Mouse (Mus musculus): ENCODE measurements at regions not wholly inside any gene's neighbourhood (a gene's known extent, or its start where the extent isn't known, plus 50 kb on each side); places are given as distances from the start of the nearest gene placed in this dataset.

DNA sequence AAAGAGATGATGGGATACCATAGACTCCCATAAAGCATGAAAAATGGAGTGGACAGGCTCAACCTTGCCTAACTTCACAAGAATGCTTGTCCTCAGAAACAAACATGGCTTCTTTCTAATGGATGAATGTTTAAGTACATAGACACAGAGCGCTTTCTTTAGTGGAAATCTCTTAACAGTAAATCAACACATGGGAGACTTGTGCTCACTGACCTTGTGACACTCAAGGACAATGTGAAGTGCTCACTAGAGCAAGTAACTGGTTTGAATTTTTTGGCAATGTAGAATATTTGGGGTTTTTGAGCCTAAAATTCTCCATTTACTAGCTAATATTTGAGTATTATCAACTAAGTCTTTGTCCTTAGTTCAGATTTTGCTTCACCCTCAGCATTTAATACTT lies 88.0 kb downstream of the Tent5c start:
- DNase-seq (ENCODE audit: low spot score in 2 of 2) = peak in 1 of 2 experiments; percentile 1

DNA sequence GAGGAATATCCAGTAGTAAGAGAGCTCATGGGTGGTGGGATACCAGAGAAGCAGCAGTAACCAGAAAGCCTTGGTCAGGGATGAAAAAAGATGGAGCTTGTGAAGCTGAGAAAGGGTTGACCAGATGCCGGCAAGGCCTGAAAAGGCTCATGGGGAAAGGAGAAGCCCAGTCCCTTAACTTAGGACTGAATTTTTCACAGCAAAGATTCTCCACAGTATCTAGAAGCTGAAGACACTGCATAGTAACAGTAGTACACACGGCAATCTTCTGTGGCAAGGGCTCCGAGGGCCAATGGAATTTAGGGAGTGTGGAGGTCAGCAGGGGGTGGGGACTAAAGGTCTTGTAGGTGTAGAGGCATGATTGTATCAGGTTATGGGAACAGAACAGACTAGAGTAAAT lies 91.6 kb downstream of the Tent5c start:
- DNase-seq (ENCODE audit: low spot score in 2 of 2) = no peak

DNA sequence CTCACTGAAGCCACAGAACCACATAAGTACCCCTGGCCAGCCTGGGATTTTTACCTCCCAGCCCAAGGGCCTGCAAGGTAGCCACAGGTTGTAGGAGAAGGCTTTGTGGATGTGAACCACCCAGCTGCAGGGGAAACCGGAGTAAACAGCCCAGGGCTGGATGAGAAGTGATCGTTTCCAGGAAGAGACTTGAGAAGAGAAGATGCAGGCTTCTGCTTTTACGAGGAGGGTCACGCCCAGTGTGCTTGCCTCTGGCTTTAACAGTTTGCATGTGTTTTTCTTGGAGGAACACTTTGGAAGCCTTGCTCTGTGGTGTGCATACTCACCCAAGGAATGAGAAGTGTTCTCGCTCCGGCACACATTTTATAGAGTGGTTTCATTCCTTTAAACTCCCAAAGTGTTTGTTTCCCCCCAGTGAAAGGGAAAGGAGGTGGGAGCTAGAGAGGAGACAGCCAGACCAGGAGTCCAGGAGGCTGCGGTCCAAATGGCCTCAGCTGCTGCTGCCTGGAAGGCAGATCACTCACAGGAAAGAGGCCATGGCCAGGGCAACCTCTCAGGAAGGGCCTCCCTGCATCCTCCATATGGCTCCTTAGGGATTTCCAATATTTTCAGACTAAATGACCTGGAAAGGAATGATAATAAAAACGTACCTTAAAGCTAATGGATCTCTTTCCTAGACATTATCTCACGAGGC lies 94.1 kb downstream of the Tent5c start:
- no peak for DNase-seq (ENCODE audit: low spot score in 2 of 2)

DNA sequence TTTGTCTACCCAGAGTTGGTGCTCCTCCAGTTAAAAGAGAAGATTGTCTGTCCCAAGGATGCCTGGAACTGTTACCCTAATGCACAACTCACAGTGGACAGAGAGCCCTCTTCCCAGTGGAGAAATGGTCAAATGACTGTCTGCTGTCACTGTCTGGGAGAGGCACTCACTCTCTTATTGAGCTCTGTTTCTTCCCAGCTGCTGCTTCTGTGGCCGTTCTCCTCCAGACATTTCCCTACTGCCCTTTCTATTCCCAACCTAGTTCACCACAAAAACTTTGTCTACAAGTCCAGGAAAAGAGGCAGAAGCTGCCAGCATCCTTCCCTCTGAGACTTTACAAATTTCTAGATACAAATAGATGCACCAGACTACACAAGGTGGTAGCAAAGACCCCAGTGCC lies 95.2 kb downstream of the Tent5c start:
- no peak for DNase-seq (ENCODE audit: low spot score in 2 of 2)

DNA sequence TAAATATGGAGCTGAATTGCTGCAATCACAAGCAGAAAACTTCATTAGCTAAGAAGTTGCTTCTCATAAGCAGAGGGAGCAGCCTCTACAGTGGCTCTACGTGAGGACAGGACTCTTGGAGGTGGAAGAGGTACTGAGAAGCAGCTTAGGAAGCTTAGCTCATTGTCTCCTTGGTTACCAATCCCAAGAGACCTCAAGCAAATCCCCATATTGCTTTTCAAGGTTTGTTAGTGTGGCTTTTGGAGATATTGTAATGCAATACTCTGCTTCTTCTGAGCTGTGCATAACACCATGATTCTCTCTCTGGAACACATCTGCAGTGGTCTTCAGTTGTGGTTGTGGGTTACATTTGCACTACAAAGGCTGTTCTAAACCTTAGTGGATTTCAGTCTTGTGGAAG lies 106.9 kb downstream of the Tent5c start:
- no peak for DNase-seq (ENCODE audit: low spot score in 2 of 2)

DNA sequence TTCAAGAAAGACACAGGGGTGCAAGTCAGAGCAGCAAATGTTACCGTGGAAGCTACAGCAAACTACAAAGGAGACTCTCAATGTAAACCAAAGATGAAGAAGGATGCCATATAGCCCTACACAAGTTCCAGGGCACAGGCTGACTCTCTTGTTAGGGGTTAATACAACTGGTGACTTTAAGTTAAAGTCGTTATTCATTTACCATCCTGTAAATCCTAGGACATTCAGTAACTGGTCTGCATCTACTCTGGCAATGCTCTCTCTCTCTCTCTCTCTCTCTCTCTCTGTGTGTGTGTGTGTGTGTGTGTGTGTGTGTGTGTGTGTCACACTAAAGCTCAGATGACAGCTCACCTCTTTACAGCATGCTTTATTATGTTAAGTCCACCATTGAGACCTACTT lies 107.8 kb downstream of the Tent5c start:
- DNase-seq (ENCODE audit: low spot score in 2 of 2) = no peak

DNA sequence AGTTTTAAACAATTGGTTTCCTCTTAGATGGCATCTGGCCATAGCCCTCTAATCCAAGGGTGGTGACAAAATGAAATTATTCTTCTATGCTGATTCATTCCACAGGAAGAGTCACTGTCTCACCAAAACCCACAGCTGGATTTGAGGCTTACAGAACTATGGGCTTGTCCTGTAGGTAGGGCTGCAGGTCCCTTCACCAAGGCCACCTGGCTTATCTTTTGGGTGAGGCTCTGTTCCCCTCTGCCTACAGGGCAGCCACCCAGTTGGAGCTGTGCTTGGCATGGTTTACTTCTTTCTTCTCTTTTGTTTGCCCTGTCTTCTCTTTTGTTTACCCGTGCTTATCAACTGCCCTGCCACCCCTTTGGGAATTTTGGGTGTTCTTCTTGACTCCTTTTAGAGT lies 113.0 kb downstream of the Tent5c start:
- no peak for DNase-seq (ENCODE audit: low spot score in 2 of 2)

DNA sequence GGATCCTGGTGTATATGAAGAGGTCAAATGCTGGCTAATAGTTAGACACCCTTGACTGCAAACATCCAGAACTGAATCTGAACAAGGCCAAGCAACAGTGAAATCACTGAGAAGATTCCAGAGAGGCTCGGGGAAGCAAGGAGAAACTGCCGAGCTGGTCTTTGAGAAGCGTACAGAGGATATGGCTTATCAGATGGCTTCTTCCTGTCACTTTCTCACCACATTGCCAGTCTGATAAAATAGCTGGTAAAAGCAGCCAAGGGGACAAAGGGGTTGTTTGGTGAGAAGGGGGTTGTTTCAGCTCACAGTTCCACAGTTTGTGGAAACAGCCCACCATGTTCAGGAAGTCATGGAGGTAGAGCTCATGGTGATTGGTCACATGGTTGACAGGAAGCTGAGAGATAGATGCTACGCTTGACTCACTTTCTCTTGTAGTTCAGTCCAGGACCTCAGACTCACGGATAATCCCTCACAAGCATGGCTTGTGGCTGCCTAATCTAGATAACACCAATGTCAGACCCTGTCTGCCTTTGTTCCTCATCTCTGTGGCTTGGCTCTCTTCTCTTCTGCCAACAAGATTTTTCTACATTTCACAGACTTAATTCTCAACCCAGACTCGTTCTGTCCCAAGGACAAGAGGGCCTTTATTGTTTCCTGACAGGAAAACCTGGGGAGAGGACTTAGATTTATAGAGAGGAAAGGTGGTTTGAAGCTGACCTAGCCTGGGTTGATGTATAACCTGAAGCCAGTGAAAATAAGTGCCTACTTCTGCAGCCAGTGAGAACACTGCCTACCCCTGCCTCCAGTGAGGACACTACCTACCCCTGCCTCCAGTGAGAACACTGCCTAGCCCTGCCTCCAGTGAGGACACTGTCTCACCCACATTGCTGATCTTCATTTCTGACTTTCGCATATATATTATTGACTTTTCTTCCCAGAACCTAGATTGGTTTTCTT lies 122.0 kb downstream of the Tent5c start:
- DNase-seq (ENCODE audit: low spot score in 2 of 2) = no peak

DNA sequence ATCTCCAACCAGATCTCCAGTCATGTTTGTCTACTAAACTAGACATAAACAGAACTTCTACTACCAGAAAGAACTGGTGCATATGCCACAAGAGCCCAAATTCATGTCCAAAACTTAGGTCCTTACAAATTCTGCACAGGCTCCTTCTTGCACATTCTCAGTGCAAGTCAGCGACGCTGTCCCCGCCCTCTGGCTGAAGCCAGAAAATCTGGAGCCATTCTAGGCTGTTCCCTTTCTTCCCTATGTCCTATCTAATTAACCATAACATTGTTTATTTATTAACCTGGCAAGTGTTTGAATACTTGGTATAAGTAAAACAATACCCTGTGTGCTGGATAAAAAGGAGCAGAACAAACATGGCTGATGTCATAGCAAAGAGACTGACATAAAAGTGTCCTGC lies 122.7 kb downstream of the Tent5c start:
- DNase-seq (ENCODE audit: low spot score in 2 of 2) = no peak

DNA sequence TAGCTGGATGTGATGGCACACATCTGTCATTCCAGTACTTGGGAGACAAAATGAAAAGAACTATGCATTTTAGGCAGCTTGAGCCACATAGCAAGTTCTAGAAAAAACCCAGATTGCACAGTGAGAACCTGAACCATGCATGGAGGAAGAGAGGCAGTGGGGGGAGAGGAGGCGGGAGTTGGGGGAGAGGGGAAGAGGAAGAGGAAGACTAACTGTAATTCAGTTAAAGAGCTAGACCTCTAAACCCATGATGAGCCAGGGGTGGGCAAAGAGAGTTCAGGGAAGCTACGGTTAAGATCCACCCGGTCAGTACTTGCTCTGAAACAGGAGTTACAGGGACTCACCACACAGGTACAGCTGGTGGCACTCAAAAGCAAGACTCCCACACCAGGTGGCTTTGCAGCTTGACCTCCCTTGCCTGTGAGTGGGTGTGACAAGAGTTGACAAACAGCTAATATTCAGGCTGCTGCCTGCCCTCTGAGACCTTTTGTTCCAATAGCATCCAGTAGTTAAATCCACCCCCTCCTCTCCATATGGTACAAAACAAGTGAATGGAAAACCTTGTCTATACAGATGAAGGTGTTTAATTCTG lies 123.7 kb downstream of the Tent5c start:
- DNase-seq (ENCODE audit: low spot score in 2 of 2) = no peak

DNA sequence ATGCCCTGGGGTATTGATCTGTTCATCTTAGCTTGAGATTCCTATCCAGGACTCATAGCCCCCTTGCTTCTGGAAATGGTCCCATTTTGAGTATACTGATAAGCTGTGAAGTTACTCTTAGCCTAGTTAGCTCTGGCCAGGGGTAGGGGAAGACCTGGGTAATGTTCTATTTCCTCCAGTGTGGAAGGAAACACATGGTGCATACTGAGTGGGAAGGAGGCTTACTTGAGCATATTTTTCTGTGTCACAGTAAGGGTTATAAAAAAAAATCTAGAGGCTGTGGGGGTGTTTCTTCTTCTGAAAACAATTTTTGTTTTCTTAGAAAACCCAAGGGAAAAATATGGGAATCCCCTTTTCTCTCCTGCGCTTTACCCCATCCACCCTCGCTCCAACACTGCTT lies 124.4 kb downstream of the Tent5c start:
- no peak for DNase-seq (ENCODE audit: low spot score in 2 of 2)

DNA sequence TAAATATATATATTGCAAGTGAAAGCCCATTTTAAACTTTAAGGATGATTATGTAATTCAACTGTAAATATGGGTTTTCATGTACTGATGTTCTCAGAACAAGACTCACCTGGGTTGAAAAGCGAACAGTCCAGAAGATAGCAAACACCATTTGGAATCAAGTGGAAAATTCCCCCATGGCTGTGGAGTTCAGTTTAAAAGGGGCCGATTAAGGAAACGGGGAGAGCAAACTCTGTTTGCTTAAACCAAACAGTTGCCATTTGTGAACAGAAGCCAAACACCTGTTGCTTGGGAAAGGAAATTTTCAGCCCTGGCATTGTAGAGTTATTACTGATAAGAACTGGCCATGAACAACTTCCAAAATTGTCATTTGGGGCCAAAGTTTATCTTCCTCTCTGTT lies 126.1 kb downstream of the Tent5c start:
- DNase-seq (ENCODE audit: low spot score in 2 of 2) = no peak

DNA sequence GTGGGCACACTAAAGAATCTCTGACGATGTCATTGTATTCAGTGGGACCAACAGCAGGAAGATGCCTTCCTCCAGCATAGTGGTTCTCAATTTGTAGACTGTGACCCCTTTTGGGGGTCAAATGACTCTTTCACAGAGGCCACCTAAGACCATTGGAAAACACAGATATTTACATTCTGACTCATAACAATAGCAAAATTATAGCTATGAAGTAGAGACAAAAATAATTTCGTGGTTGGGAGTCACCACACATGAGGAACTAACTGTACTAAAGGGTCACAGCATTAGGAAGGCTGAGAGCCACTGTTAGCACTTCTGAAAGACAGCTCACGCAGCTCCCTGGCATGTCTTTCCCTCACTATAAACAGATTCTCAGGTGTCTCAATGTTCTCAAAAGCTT lies 129.1 kb downstream of the Tent5c start:
- no peak for DNase-seq (ENCODE audit: low spot score in 2 of 2)

DNA sequence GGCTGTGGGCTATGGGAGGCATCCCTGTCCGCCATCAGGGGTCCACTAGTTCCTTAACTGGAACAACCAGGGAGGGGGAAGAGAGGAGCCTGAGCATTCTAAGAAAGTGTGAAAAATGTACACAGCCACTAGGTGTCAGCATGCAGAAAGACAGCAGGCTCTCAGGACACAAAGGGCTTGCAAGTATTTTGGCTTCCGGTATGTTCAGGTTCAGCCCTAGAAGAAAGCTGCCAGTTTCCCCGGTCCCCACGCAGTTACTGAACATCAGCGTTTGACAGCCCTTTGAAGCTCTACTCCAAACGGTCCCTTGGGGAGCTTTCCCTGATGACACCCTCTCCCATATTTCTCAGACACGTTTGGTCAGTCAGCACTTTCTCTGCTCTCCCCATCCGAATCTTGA lies 130.1 kb downstream of the Tent5c start:
- DNase-seq (ENCODE audit: low spot score in 2 of 2) = peak; percentile 25 to 60

DNA sequence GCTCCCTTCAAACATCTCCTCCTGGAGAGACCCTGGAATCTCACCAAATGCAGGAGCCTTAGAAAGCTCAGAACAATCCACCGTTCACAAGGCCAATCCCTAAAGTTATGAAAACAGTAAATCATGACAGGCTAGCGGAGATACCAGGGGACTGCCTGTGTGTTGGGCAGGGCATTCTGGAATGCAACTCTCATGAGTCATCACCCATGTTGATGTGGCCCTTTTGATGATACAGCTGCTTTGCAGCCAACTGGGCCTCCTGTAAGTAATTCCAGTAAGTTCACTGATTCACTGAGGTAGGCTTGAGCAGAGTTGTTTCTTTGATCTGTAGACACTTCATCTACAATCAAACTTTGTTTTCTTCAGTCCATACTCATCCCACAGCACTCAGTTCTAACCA lies 155.6 kb downstream of the Tent5c start:
- DNase-seq (ENCODE audit: low spot score in 2 of 2) = no peak

DNA sequence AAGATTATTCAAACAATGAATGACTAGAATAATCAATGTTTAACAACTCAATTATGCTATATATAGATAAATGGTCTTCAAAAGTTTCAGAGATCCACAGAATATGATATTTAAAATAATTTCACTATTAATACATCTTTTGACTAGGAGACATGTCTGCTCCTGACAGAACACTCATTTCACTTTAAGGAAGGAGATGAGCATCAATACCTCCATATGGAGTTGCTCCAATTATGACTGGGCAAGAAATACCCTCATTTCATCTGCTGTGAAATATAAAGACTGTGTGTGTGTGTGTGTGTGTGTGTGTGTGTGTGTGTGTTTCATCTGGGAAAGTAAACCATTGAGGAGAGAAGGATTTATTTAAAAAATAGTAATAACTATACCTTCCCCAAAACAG lies 156.2 kb upstream of the Wdr3 start:
- DNase-seq (ENCODE audit: low spot score in 2 of 2) = no peak

DNA sequence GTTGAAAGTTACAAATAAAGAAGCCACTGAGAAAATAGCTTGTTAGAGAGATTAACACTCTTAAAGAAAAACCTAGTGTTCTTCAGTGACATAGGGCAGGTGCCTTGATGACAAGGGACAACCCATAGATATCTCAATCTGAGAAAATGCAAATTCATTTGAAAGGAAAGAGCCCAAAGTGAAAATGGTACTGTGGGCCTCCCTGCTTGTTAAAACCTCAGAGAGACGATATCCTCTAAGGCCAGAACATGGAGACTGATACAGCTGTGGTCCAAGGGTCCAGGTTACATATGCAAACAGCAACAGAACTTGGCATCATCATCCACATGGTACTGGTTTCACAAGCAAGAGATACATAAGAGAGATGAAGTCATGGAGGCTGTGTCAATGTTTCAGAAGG lies 125.6 kb upstream of the Wdr3 start:
- DNase-seq (ENCODE audit: low spot score in 2 of 2) = no peak

DNA sequence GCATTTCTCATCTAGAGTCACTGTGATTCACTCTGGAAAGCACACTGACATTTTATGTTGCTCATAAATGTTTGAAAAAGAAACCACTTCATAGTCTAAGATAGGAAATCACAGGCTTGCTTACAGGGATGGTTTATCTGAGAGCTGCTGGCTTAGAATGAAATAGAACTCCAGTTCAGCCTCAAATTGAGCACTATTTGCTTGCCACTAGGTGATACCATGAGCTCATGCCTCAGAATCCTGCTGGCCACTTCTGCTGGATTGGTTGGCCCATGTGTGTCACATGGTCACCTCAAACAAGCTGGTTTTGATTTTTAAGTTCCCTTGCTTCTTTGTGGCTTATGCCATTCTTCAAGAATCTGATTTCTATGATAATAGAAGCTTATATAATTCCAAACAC lies 104.8 kb upstream of the Wdr3 start:
- no peak for DNase-seq (ENCODE audit: low spot score in 2 of 2)

DNA sequence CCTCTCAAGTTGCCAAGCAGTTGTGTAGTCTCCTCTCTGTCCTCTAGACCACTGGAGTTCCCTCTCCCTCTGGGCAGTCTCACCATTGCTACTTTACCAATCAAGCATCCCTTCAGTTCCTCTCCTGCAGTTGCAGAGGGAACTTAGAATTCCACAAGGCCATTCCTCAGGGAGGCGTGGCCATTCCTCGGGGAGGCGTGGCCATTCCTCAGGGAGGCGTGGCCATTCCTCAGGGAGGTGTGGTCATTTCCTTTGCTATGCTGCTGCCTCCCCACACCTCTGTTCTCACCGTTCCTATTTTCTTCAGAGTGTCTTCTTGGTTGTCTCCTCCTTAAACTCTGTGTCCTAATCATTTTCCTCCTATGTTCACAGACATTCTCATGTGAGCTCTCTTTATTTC lies 102.8 kb upstream of the Wdr3 start:
- DNase-seq (ENCODE audit: low spot score in 2 of 2) = no peak
